Mouse (Mus musculus) testis, adult 2 months (tissue): ENCODE results near the gene Serinc5.

ENCODE experiments used
- CTCF ChIP-seq: fragments of 200-500 bp; IDR thresholded peaks from 2 replicates; pipeline ENCODE4 v1.5.1; 2012; ENCODE audit warnings: low read depth, mild to moderate bottlenecking, inconsistent platforms, low read length, moderate library complexity; ENCODE audit not compliant: control insufficient read depth, insufficient read depth, insufficient replicate concordance
- POLR2A ChIP-seq: fragments of 200-500 bp; IDR thresholded peaks from 2 replicates; pipeline ENCODE4 v1.6.1; 2012; ENCODE audit warnings: low read depth, mild to moderate bottlenecking, inconsistent platforms, low read length, moderate library complexity; ENCODE audit not compliant: control insufficient read depth

GRCm38 (mm10) chr13:92753676-92754075 lies 142.8 kb downstream of the Serinc5 start:
- no peak for TF ChIP-seq CTCF
- no peak for TF ChIP-seq POLR2A
